Mouse (Mus musculus) hindbrain, embryonic 15.5 days (tissue): Measurements from ENCODE around the gene Calcrl. TPM values are rescaled to one million over a fixed set of nuclear protein-coding genes. Genes with fewer than 3 reads are reported as not detected.

Experiments used
- ATAC-seq: fragments of 200-750 bp; cut with Nextera tagmentation; 2 replicates; pipeline ENCODE4 v1.8.0; 2017; ENCODE audit warnings: low read depth, moderate number of reproducible peaks, moderate TSS enrichment; ENCODE audit not compliant: low FRiP score
- H3K27ac ChIP-seq: fragments of 300-500 bp; sonication (generic); replicated peaks from 2 replicates; pipeline ENCODE4 v1.5.1; 2015; ENCODE audit warnings: mild to moderate bottlenecking, inconsistent platforms
- H3K27me3 ChIP-seq: fragments of 300-500 bp; sonication (generic); 2 replicates; pipeline ENCODE4 v1.6.1; 2015; ENCODE audit warnings: control low read depth, inconsistent platforms
- H3K36me3 ChIP-seq: fragments of 300-500 bp; sonication (generic); 2 replicates; pipeline ENCODE4 v1.6.1; 2015; ENCODE audit warnings: control low read depth, inconsistent platforms
- H3K4me1 ChIP-seq: fragments of 300-500 bp; sonication (generic); replicated peaks from 2 replicates; pipeline ENCODE4 v1.6.1; 2015; ENCODE audit warnings: control low read depth, inconsistent platforms
- H3K4me2 ChIP-seq: fragments of 300-500 bp; sonication (generic); 2 replicates; pipeline ENCODE4 v1.6.1; 2015; ENCODE audit warnings: moderate library complexity, mild to moderate bottlenecking, inconsistent platforms
- H3K4me3 ChIP-seq: fragments of 300-500 bp; sonication (generic); 2 replicates; pipeline ENCODE4 v1.5.1; 2015; ENCODE audit warnings: mild to moderate bottlenecking, inconsistent platforms
- H3K9ac ChIP-seq: fragments of 300-500 bp; sonication (generic); 2 replicates; pipeline ENCODE4 v1.6.1; 2015; ENCODE audit warnings: inconsistent platforms
- H3K9me3 ChIP-seq: fragments of 300-500 bp; sonication (generic); 2 replicates; pipeline ENCODE4 v1.6.1; 2016; ENCODE audit warnings: control low read depth, inconsistent platforms
- WGBS: fragments of 180-500 bp; shearing (Covaris S2); methylation state at CpG from one replicate; pipeline ENCODE4 v1.1.7; 2015; 5-methylcytosine and 5-hydroxymethylcytosine counted together
- polyA plus RNA-seq: library from polyadenylated mRNA; unstranded; fragments of >200 nt; fragmentation: Nextera tagmentation; extraction: Ambion mirVana; gene quantifications from 2 replicates; pipeline ENCODE4 v1.2.1, GENCODE M21; 2015

Calcrl gene
- polyA plus RNA-seq, result 12.1 and 15.2 TPM in 2 replicates

GRCm38 (mm10) chr2:84425138-84425537 lies at the start of gene Calcrl:
TSS of gene Calcrl (minus strand) at chr2:84425411.
- 2% methylated on average over 10 of the region's 10 CpGs for WGBS
- Histone ChIP-seq H3K27me3 (no peaks in the 10 kb centered on the region), H3K9me3 (no peaks in the 10 kb centered on the region), H3K4me2 (peak within 1 kb of the TSS; percentile 66), H3K9ac (0 out of 2 replicates have a peak within 1 kb of the TSS, but pooled peaks have one; percentile 22), H3K36me3 (no peaks in the 10 kb centered on the region), H3K4me1 (peaks cover 11% of the 10 kb centered on the region; the same call in 1 of the 2 replicates), H3K4me3 (peak within 1 kb of the TSS; percentile 36), H3K27ac (peak within 1 kb of the TSS; percentile 2; the same call in 1 of the 2 replicates)
- ATAC-seq, result peak; percentile 79

DNA sequence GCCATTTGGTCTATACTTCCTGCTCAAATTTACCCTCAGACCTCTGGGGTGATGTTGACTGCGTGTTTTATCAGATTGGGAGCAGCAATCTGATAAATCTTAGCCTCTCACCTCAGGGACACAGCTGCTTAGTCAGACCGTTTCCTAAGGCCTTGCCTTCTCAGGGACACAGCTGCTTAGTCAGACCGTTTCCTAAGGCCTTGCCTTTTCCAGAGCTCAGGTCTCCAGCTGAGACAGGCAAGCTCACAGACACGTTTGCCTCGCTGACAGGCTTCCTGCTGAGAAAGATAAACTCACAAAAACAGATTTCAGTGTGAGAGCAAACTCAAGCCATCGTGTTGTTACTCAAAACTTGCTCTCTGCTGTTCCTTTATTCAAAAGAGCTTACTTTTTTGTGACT lies 49.4 kb upstream of the Calcrl start:
- Histone ChIP-seq H3K27ac (no peak overlapping the region), H3K27me3 (no peaks in the 10 kb centered on the region), H3K9me3 (no peaks in the 10 kb centered on the region), H3K4me2 (no peak overlapping the region), H3K4me3 (no peak overlapping the region), H3K36me3 (no peaks in the 10 kb centered on the region), H3K9ac (no peak overlapping the region), H3K4me1 (no peaks in the 10 kb centered on the region)
- ATAC-seq, result no peak
- WGBS, result 13% methylated on average over 6 of the region's 6 CpGs

- Histone ChIP-seq H3K9ac (no peak overlapping the region), H3K4me1 (no peaks in the 10 kb centered on the region), H3K9me3 (no peaks in the 10 kb centered on the region), H3K27ac (no peak overlapping the region), H3K27me3 (no peaks in the 10 kb centered on the region), H3K4me3 (no peak overlapping the region), H3K4me2 (no peak overlapping the region), H3K36me3 (no peaks in the 10 kb centered on the region)
- ATAC-seq, result no peak
- WGBS, result 81% methylated on average over 14 of the region's 14 CpGs
Measured at GRCm38 (mm10) chr2:84473941-84474530, 48.8 kb upstream of the Calcrl start.

DNA sequence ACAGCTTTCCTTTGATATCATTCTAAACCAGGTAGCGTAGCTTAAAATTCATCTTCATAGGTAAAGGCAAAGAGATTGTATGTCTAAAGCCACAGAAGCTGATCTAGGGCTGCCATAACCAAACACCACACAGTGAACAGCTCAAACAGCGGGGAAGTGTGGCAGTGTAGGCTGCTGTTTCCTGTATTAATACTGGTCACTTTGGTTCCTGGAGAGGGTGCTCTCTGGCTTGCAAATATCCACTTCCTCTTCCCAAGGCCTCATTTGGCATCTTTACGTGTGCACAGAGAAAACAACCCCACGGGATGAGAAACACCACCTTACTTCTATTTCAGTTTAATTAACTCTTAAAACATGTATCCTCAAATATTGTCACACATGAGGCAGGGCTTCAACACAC lies 42.2 kb upstream of the Calcrl start:
- Histone ChIP-seq H3K27me3 (no peaks in the 10 kb centered on the region), H3K4me3 (no peak overlapping the region), H3K4me1 (no peaks in the 10 kb centered on the region), H3K9ac (no peak overlapping the region), H3K9me3 (no peaks in the 10 kb centered on the region), H3K36me3 (no peaks in the 10 kb centered on the region), H3K4me2 (no peak overlapping the region), H3K27ac (no peak overlapping the region)
- 89% methylated on average over 4 of the region's 4 CpGs for WGBS
- ATAC-seq, result no peak

- Histone ChIP-seq H3K4me3 (no peak overlapping the region), H3K36me3 (no peaks in the 10 kb centered on the region), H3K27ac (no peak overlapping the region), H3K9me3 (no peaks in the 10 kb centered on the region), H3K4me1 (no peaks in the 10 kb centered on the region), H3K27me3 (no peaks in the 10 kb centered on the region), H3K4me2 (no peak overlapping the region), H3K9ac (no peak overlapping the region)
- no peak for ATAC-seq
- WGBS, result 57% methylated on average over 7 of the region's 7 CpGs
Measured at GRCm38 (mm10) chr2:84464956-84465355, 39.7 kb upstream of the Calcrl start.

DNA sequence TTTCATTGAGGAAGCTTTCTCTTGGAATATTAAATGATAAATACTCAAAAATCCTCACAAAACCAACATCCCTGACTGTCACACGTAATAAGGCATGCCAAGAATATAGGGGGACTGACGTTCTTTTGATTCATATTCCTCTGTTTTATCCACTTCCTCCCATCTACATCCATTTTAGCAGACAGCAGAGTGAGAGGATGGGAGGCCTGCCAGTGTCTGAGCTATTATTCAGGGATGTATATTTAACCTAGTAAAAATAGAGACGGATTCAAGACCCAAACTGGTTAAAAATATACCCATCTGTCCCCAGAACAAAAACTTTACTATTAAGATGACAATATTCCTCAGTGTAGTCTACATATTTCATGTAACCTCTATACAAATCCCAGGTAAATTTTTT lies 37.2 kb upstream of the Calcrl start:
- no peak overlapping the region for H3K4me3 ChIP-seq
- H3K9ac ChIP-seq, result no peak overlapping the region
- no peaks in the 10 kb centered on the region for H3K27me3 ChIP-seq
- no peaks in the 10 kb centered on the region for H3K9me3 ChIP-seq
- H3K4me2 ChIP-seq, result no peak overlapping the region
- no peaks in the 10 kb centered on the region for H3K36me3 ChIP-seq
- ATAC-seq, result no peak
- H3K27ac ChIP-seq, result no peak overlapping the region
- WGBS, result 98% methylated on average over 3 of the region's 3 CpGs
- H3K4me1 ChIP-seq, result no peaks in the 10 kb centered on the region

DNA sequence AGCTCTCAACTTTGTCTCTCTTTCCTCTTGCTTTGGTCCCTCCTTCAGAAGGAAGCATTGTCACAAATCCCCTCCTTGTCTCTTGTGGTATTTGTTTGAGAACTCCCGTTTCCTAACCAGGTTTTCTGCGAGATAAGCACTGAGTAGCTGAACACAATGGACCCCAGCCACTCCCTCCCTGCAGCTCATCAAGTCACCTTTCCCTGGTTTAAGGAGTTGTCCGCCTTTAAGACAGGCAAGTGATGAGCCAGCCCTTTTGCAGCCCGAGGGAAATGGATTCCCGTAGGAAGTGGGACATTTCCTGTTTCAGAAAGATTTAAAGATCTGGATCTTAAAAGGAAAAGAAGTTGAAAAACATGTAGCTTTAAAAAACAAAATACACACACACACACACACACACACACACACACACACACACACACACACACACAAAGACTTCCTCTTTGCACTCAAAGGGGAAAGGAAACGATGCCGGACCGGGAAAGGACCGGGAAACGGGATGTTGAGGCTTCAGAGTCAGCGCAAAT lies 34.5 kb upstream of the Calcrl start:
- Histone ChIP-seq H3K27ac (no peak overlapping the region), H3K4me3 (no peak overlapping the region), H3K27me3 (no peaks in the 10 kb centered on the region), H3K4me1 (peaks cover 2% of the 10 kb centered on the region; the same call in 1 of the 2 replicates), H3K9ac (no peak overlapping the region), H3K36me3 (no peaks in the 10 kb centered on the region), H3K4me2 (no peak overlapping the region), H3K9me3 (no peaks in the 10 kb centered on the region)
- WGBS, result 78% methylated on average over 11 of the region's 11 CpGs
- no peak for ATAC-seq

- H3K4me3 ChIP-seq, result no peak overlapping the region
- H3K27ac ChIP-seq, result no peak overlapping the region
- no peak overlapping the region for H3K4me2 ChIP-seq
- H3K36me3 ChIP-seq, result no peaks in the 10 kb centered on the region
- no peak overlapping the region for H3K9ac ChIP-seq
- WGBS, result 89% methylated on average over 6 of the region's 6 CpGs
- no peaks in the 10 kb centered on the region for H3K27me3 ChIP-seq
- H3K4me1 ChIP-seq, result peaks cover 4% of the 10 kb centered on the region; the same call in 1 of the 2 replicates
- no peaks in the 10 kb centered on the region for H3K9me3 ChIP-seq
- ATAC-seq, result no peak
Measured at GRCm38 (mm10) chr2:84457221-84457620, 32.0 kb upstream of the Calcrl start.

DNA sequence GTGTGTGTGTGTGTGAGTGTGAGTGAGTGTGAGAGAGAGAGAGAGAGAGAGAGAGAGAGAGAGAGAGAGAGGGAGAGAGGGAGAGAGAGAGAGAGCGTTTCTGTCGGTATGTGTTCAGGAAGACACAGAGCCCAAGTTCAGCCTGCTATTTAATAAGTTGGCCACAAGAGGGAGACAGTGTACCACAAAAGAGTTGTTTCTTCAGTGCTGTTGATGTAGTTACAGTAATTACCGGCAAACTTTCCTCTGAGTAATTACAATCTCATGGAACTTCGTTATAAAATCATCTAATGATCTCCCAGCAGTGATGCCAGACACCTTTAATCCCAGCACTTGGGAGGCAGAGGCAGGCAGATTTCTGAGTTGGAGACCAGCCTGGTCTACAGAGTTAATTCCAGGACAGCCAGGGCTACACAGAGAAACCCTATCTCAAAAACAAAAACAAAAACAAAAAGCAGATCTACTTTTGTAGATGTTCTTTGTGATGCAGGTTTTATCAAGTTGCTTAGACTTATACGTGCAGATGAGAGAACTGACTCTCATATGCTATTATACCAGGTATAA lies 30.1 kb upstream of the Calcrl start:
- Histone ChIP-seq H3K4me3 (no peak overlapping the region), H3K9ac (no peak overlapping the region), H3K4me1 (peaks cover 4% of the 10 kb centered on the region; the same call in 1 of the 2 replicates), H3K36me3 (no peaks in the 10 kb centered on the region), H3K27me3 (no peaks in the 10 kb centered on the region), H3K9me3 (no peaks in the 10 kb centered on the region), H3K27ac (no peak overlapping the region), H3K4me2 (peak overlapping the region; percentile 11; the same call in 1 of the 2 replicates)
- peak; percentile 83 for ATAC-seq
- WGBS, result 7% methylated on average over 5 of the region's 5 CpGs

- no peaks in the 10 kb centered on the region for H3K36me3 ChIP-seq
- no peak overlapping the region for H3K4me3 ChIP-seq
- H3K4me1 ChIP-seq, result peaks cover 4% of the 10 kb centered on the region; the same call in 1 of the 2 replicates
- H3K9ac ChIP-seq, result no peak overlapping the region
- no peaks in the 10 kb centered on the region for H3K27me3 ChIP-seq
- no peak overlapping the region for H3K27ac ChIP-seq
- H3K9me3 ChIP-seq, result no peaks in the 10 kb centered on the region
- WGBS, result 60% methylated on average over 10 of the region's 10 CpGs
- H3K4me2 ChIP-seq, result peak overlapping the region; percentile 11; the same call in 1 of the 2 replicates
- ATAC-seq, result no peak
Measured at GRCm38 (mm10) chr2:84454551-84455235, 29.5 kb upstream of the Calcrl start.

DNA sequence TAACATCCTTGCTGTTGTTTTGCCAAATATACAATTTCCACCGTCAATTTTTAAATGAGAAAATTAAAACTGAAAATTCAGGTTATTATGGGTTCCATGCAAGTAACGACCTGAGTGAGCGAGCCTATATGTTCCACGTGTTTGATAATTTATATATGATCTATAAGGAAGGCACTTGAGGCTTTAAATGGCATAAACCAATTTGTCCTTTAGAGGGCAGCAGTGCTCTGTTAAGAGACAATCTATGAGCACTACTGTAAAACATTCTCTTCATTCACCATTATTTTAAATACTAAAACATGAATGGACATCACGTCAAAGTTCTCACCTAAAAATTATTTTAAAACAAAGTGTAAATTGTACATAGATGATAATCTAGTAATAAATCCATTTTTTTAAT lies 28.8 kb upstream of the Calcrl start:
- H3K27ac ChIP-seq, result no peak overlapping the region
- H3K27me3 ChIP-seq, result no peaks in the 10 kb centered on the region
- H3K4me1 ChIP-seq, result peaks cover 4% of the 10 kb centered on the region; the same call in 1 of the 2 replicates
- no peaks in the 10 kb centered on the region for H3K36me3 ChIP-seq
- no peak overlapping the region for H3K4me2 ChIP-seq
- H3K4me3 ChIP-seq, result no peak overlapping the region
- H3K9me3 ChIP-seq, result no peaks in the 10 kb centered on the region
- H3K9ac ChIP-seq, result no peak overlapping the region
- peak; percentile 78; the same call in 1 of the 2 replicates for ATAC-seq
- WGBS, result 16% methylated on average over 5 of the region's 5 CpGs

- no peaks in the 10 kb centered on the region for H3K9me3 ChIP-seq
- 90% methylated on average over 1 of the region's 1 CpGs for WGBS
- H3K27me3 ChIP-seq, result no peaks in the 10 kb centered on the region
- H3K27ac ChIP-seq, result no peak overlapping the region
- no peaks in the 10 kb centered on the region for H3K36me3 ChIP-seq
- H3K4me2 ChIP-seq, result no peak overlapping the region
- no peaks in the 10 kb centered on the region for H3K4me1 ChIP-seq
- H3K9ac ChIP-seq, result no peak overlapping the region
- no peak overlapping the region for H3K4me3 ChIP-seq
- ATAC-seq, result no peak
Measured at GRCm38 (mm10) chr2:84445499-84445898, 20.3 kb upstream of the Calcrl start.
